Mouse (Mus musculus) kidney, adult 2 months (tissue): ENCODE measurements around the gene AI182371. TPM values are rescaled to one million over a fixed set of nuclear protein-coding genes. Genes with fewer than 3 reads are reported as not detected.
A peak's percentile ranks its signal among the peaks of the same experiment; 100 is the strongest.

Experiments used
- DNase-seq: peaks from one replicate; pipeline ENCODE4 v3.0.0; 2021
- H3K27ac ChIP-seq: fragments of 200-500 bp; 2 replicates; pipeline ENCODE4 v1.5.1; 2012; ENCODE audit warnings: low read depth, low read length, control low read depth, inconsistent platforms; ENCODE audit not compliant: insufficient read depth
- H3K27me3 ChIP-seq: fragments of 200-500 bp; replicated peaks from 2 replicates; pipeline ENCODE4 v1.6.1; 2012; ENCODE audit warnings: mild to moderate bottlenecking, moderate library complexity, low read length, inconsistent platforms; ENCODE audit not compliant: control insufficient read depth, insufficient read depth
- H3K36me3 ChIP-seq: fragments of 200-500 bp; 2 replicates; pipeline ENCODE4 v1.6.1; 2012; ENCODE audit warnings: mild to moderate bottlenecking, moderate library complexity, low read length, inconsistent platforms; ENCODE audit not compliant: control insufficient read depth, insufficient read depth
- H3K4me1 ChIP-seq: fragments of 200-500 bp; 2 replicates; pipeline ENCODE4 v1.6.1; 2011; ENCODE audit warnings: low read length; ENCODE audit not compliant: control insufficient read depth, insufficient read depth
- H3K4me3 ChIP-seq: fragments of 200-500 bp; 2 replicates; pipeline ENCODE4 v1.5.1; 2011; ENCODE audit warnings: mild to moderate bottlenecking, low read depth, low read length, control low read depth; ENCODE audit not compliant: insufficient read depth
- CTCF ChIP-seq: fragments of 200-500 bp; conservative IDR thresholded peaks from 2 replicates; pipeline ENCODE4 v1.5.1; 2011; ENCODE audit warnings: low read depth, mild to moderate bottlenecking, control low read depth, low read length, moderate library complexity, mixed read lengths; ENCODE audit not compliant: insufficient read depth, insufficient read length
- POLR2A ChIP-seq: fragments of 200-500 bp; IDR thresholded peaks from one replicate; pipeline ENCODE4 v1.6.1; 2011; ENCODE audit warnings: low read depth, low read length, control low read depth
- WGBS: fragments of 180-500 bp; shearing (Covaris S2); methylation state at CpG from one replicate; pipeline ENCODE4 v1.1.7; 2018; 5-methylcytosine and 5-hydroxymethylcytosine counted together
- polyA plus RNA-seq: library from polyadenylated mRNA; depleted of rRNA; stranded (reverse); fragments of >200 nt; gene quantifications from 2 replicates; pipeline ENCODE4 v1.2.3, GENCODE M21; 2012; rRNA removed

Gene AI182371
- polyA plus RNA-seq = 0.16 and 0.27 TPM in 2 replicates

- no peaks in the 10 kb centered on the region for H3K36me3 ChIP-seq
- TF ChIP-seq POLR2A (no peak), CTCF (no peak)
- H3K27ac ChIP-seq = no peak within 1 kb of the TSS
- H3K4me3 ChIP-seq = no peak within 1 kb of the TSS
- no peaks in the 10 kb centered on the region for H3K27me3 ChIP-seq
- no peak for DNase-seq
- WGBS = 97% methylated on average over 3 of the region's 3 CpGs
- 0 out of 2 replicates have a peak, but pooled peaks cover 2% of the 10 kb centered on the region for H3K4me1 ChIP-seq
These were observed at the start of gene AI182371 for GRCm38 (mm10) chr2:35101443-35101842. TSS of gene AI182371 (minus strand) at chr2:35101543.

- peaks cover 5% of the 10 kb centered on the region for H3K36me3 ChIP-seq
- DNase-seq = no peak
- 93% methylated on average over 10 of the region's 10 CpGs for WGBS
- no peak overlapping the region for H3K4me3 ChIP-seq
- H3K4me1 ChIP-seq = no peaks in the 10 kb centered on the region
- TF ChIP-seq CTCF (no peak), POLR2A (no peak)
- H3K27me3 ChIP-seq = no peaks in the 10 kb centered on the region
- H3K27ac ChIP-seq = no peak overlapping the region
These were observed 47.5 kb upstream of the AI182371 start for GRCm38 (mm10) chr2:35148806-35149205.

GRCm38 (mm10) chr2:35141673-35142072 is 40.3 kb upstream of the AI182371 start:
- no peak for TF ChIP-seq CTCF
- TF ChIP-seq POLR2A = no peak
- Histone ChIP-seq H3K27me3 (no peaks in the 10 kb centered on the region), H3K4me3 (no peak overlapping the region), H3K36me3 (peaks cover 6% of the 10 kb centered on the region), H3K4me1 (no peaks in the 10 kb centered on the region), H3K27ac (no peak overlapping the region)
- WGBS = 87% methylated on average over 3 of the region's 3 CpGs
- DNase-seq = no peak

- peaks cover 3% of the 10 kb centered on the region for H3K36me3 ChIP-seq
- WGBS = 75% methylated on average over 1 of the region's 1 CpGs
These were observed 37.2 kb upstream of the AI182371 start for GRCm38 (mm10) chr2:35138576-35138975.

GRCm38 (mm10) chr2:35133891-35134290 is 32.5 kb upstream of the AI182371 start:
- Histone ChIP-seq H3K36me3 (peaks cover 3% of the 10 kb centered on the region), H3K27ac (no peak overlapping the region), H3K4me3 (no peak overlapping the region), H3K4me1 (peaks cover 6% of the 10 kb centered on the region; the same call in 1 of the 2 replicates), H3K27me3 (no peaks in the 10 kb centered on the region)
- 91% methylated on average over 5 of the region's 5 CpGs for WGBS
- no peak for DNase-seq
- TF ChIP-seq POLR2A (no peak), CTCF (no peak)

More at GRCm38 (mm10) chr2:35138576-35138975, 37.2 kb upstream of the AI182371 start:
- Histone ChIP-seq H3K27me3 (no peaks in the 10 kb centered on the region), H3K4me1 (no peaks in the 10 kb centered on the region), H3K27ac (no peak overlapping the region), H3K4me3 (no peak overlapping the region)
- DNase-seq = no peak
- no peak for TF ChIP-seq POLR2A
- TF ChIP-seq CTCF = no peak

GRCm38 (mm10) chr2:35132662-35133055 is 31.3 kb upstream of the AI182371 start:
- Histone ChIP-seq H3K4me1 (peaks cover 6% of the 10 kb centered on the region; the same call in 1 of the 2 replicates), H3K27me3 (no peaks in the 10 kb centered on the region), H3K27ac (no peak overlapping the region), H3K4me3 (peak overlapping the region; percentile 77), H3K36me3 (peaks cover 2% of the 10 kb centered on the region)
- TF ChIP-seq POLR2A (no peak), CTCF (no peak)
- no peak for DNase-seq
- WGBS = 3% methylated on average over 5 of the region's 5 CpGs

- peak; percentile 99 for DNase-seq
- Histone ChIP-seq H3K4me1 (peaks cover 6% of the 10 kb centered on the region; the same call in 1 of the 2 replicates), H3K27ac (peak overlapping the region; percentile 92), H3K4me3 (peak overlapping the region; percentile 77), H3K27me3 (no peaks in the 10 kb centered on the region), H3K36me3 (peaks cover 1% of the 10 kb centered on the region)
- WGBS = under 1% methylated on average over 21 of the region's 21 CpGs
- TF ChIP-seq CTCF (peak; percentile 33; the same call in 1 of the 2 replicates), POLR2A (no peak)
These were observed 30.8 kb upstream of the AI182371 start for GRCm38 (mm10) chr2:35131991-35132661.

- H3K4me3 ChIP-seq = no peak overlapping the region
- TF ChIP-seq POLR2A (no peak), CTCF (no peak)
- H3K27ac ChIP-seq = no peak overlapping the region
These were observed 30.1 kb upstream of the AI182371 start for GRCm38 (mm10) chr2:35131491-35131890.

More at GRCm38 (mm10) chr2:35131491-35131890, 30.1 kb upstream of the AI182371 start:
- no peak for DNase-seq
- no peaks in the 10 kb centered on the region for H3K27me3 ChIP-seq
- no peaks in the 10 kb centered on the region; the same call in none of the 2 replicates for H3K36me3 ChIP-seq
- H3K4me1 ChIP-seq = peaks cover 6% of the 10 kb centered on the region; the same call in 1 of the 2 replicates
